Mouse (Mus musculus): ENCODE measurements around the gene Sgsm2.

DNA sequence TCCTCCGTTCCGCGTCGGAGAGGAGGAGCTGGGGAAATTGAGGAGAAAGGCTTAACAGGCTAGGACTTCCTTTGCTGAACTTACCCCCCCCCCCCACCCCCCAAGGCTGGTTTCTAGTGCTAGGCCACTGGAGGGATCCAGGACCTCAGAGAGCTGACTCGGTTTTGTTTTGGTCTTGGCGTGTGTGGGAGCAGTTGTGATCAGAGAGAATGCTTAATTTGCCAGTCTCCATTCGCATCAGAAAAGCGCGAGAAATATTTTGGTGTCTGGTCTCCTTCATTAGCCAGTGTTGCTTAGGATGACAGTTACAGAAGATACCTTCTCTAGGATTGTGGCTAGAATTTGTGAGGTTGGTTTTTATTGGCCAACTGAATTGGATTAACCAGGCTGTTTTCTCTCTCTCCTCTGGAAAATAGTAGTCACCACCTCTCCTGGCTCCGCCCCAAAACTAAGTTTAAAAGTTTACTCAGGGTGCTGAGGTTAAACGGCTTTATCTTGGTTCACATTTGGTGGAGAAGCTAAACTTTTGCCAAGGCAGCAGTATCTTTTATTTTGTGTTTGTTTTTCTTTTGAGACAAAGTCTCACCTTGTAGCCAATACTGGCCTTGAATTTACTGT, 29.6 kb upstream of the Sgsm2 start:
- TF ChIP-seq CTCF (IDR thresholded peaks at IDR 0.05; ENCODE audit: low read depth) (no peak), EP300 (IDR thresholded peaks at IDR 0.05; ENCODE audit: low read depth) (0 out of 2 replicates have a peak, but pooled peaks have one; percentile 10)

Data from liver, postnatal 0 days (tissue).